Mouse (Mus musculus): ENCODE measurements around the gene Cyb5rl. TPM values are rescaled to one million over a fixed set of nuclear protein-coding genes. Genes with fewer than 3 reads are reported as not detected.

Gene Cyb5rl
- total RNA-seq, 1 experiment from 2014 or later = 1.5 TPM

GRCm38 (mm10) chr4:107130534-107130933 is 63.7 kb downstream of the Cyb5rl start:
- ATAC-seq (replicated peaks; ENCODE audit: insufficient number of reproducible peaks, low FRiP score, low TSS enrichment, poor library complexity, severe bottlenecking) = no peak

- no peak for ATAC-seq (replicated peaks; ENCODE audit: insufficient number of reproducible peaks, low FRiP score, low TSS enrichment, poor library complexity, severe bottlenecking)
Observed at GRCm38 (mm10) chr4:107134891-107135290, 68.1 kb downstream of the Cyb5rl start.

- no peak for ATAC-seq (replicated peaks; ENCODE audit: insufficient number of reproducible peaks, low FRiP score, low TSS enrichment, poor library complexity, severe bottlenecking)
Observed at GRCm38 (mm10) chr4:107135663-107136062, 68.9 kb downstream of the Cyb5rl start.

- no peak for ATAC-seq (replicated peaks; ENCODE audit: insufficient number of reproducible peaks, low FRiP score, low TSS enrichment, poor library complexity, severe bottlenecking)
Observed at GRCm38 (mm10) chr4:107136531-107136930, 69.7 kb downstream of the Cyb5rl start.

Other genes starting within 250 kb of the Cyb5rl start
- 14.3 to 22.7 TPM (median 19.5 TPM) in 3 replicates for gene Ssbp3, start 156.3 kb upstream of the Cyb5rl start, total RNA-seq (2017)
- 11.1 to 25.7 TPM (median 18.3 TPM) in 3 replicates for gene Mrpl37, start 120 bp upstream of the Cyb5rl start, total RNA-seq (2017)
- not detected in 3 replicates for gene Cdcp2, start 29.9 kb downstream of the Cyb5rl start, total RNA-seq (2017)
- 184 to 208 TPM (median 196 TPM) in 3 replicates for gene Tmem59, start 111.4 kb downstream of the Cyb5rl start, total RNA-seq (2017)
- gene Tceanc2, start 112.1 kb downstream of the Cyb5rl start, total RNA-seq (2017) = 12.8 to 15.4 TPM (median 15.4 TPM) in 3 replicates
- gene Ldlrad1, start 142.2 kb downstream of the Cyb5rl start, total RNA-seq (2017) = not detected in 3 replicates
- 4.7 to 7.3 TPM (median 7.1 TPM) in 3 replicates for gene Lrrc42, start 186.5 kb downstream of the Cyb5rl start, total RNA-seq (2017)
- gene Hspb11, start 186.6 kb downstream of the Cyb5rl start, total RNA-seq (2017) = 3.4 to 26.6 TPM (median 8.9 TPM) in 3 replicates
- not detected in 3 replicates for gene Dio1, start 240.2 kb downstream of the Cyb5rl start, total RNA-seq (2017)
- 34.3 to 53.2 TPM (median 48.5 TPM) in 3 replicates for gene Yipf1, start 247.4 kb downstream of the Cyb5rl start, total RNA-seq (2017)